Mouse (Mus musculus): ENCODE data around the gene Mroh3.

Gene Mroh3

DNA sequence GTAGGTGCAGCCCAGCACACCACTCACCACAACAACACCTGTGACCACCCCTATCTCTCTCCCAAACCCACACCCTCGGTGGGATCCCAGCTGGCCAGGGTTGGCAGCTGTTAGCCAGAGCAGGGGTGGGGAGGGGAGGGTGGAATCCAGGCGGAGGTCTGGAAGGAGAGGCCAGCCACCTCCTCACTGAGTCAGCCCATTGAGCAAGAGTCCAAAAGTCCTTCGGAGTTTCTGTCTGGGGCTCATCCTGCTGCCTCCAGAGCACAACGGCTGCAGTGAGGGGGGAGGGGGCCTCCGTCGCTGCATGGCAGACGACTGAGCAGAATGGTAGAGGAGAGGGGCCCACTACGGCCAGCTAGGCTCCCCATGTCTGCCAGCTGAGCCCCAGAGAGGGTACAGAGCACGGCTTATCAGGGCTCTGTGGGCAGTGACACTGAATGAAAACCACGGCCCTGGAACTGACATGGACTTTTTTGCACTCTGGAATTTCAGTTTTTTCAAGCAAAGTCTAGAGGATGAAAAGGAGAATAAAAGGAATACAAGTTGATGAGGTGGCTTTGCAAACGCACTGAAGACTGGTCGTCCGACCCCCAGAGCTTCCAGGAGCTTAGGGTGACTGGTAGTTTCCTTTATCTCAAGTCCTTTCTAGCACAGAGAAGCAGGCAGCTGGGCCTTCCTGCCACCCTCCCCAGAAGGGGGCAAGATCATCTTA lies 15.9 kb upstream of the Mroh3 start:
- in situ Hi-C loops (cut with MboI, MseI), result no loop called here

DNA sequence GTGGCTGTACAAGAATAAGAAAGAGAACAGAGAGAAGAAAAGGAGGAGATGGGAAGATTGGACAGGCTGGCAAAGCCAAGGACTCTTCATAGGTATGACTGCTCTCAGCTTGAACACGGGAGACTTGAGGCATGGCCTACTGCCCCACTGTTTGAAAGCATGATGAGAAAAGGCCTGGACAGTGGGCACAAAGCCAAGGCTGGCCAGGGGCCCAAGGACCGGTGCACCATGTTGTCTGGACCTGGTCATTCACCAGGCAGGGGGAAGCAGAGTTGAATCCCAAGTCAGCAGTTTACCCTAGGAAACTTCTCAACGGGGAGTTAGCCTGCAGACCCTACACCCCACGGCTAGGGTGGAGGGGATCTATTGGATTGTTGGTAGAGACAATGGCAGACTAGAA lies 15.2 kb upstream of the Mroh3 start:
- in situ Hi-C loops (cut with MboI, MseI), result no loop called here

DNA sequence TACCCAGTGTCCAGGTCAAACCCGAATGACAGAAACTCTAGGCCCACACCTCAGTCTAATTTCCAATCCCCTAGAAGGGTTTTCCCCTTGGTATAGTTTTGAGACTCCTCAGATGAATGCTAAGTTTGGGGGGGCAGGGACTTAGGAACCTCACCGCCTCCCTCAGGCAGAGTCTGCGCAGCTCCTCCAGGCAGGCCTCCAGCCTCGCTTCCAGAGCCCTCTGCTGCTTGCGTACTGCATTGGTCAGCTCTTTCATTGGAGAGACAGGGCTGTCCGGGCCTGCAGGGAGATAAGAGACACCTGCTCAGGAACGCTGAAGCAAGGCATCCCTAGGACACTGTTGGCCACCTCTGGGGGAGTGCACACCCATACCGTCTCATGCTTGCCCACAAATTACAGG lies 14.0 kb upstream of the Mroh3 start:
- in situ Hi-C loops (cut with MboI, MseI), result no loop called here

DNA sequence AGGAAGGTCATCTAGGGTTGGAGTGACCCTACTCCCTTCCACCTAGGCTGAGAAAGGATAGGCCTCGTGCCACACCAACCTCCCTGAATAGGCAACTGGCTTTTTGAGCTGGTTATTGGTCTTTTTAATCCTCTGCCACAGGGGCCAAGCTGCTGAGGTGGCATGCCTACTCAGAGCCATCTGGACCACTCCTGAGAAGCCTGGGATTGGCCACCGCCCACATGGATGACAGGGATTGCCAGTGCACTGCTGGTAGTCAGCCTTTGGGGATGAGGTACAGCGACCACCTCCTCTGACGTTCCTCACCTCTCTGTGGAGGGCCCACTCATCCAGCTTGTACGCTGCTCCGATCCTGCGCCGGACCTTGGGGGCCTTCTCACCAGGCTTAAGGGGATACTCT lies 13.2 kb upstream of the Mroh3 start:
- in situ Hi-C loops (cut with MboI, MseI), result no loop called here

DNA sequence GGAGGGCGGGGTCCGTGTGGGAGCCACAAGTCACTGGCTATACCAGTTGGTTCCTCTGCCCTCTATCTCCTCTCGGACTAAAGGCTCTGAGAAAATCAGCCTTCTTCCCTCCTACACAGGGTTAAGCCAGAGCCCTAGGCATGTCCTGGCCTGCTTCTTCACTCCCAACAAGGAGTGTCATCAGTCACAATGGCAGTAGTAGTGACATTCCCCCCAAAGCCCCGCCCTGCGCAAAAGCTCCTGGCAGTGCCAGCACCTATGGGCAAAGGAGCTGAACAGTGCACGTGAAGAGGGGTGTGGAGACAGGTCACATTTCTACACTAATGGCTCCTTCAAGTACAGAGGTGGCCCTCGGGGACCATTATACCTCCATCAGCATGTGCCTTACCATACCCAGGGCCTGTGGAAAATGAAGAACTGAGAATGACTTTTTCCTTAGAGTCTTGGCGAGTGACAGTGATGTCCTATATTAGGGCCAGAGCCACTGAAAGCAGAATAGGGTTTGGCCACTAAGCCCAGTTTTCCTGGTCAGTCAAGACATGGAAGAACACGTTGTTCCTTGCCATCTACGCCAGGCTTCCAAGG lies 11.2 kb upstream of the Mroh3 start:
- in situ Hi-C loops (cut with MboI, MseI), result no loop called here

DNA sequence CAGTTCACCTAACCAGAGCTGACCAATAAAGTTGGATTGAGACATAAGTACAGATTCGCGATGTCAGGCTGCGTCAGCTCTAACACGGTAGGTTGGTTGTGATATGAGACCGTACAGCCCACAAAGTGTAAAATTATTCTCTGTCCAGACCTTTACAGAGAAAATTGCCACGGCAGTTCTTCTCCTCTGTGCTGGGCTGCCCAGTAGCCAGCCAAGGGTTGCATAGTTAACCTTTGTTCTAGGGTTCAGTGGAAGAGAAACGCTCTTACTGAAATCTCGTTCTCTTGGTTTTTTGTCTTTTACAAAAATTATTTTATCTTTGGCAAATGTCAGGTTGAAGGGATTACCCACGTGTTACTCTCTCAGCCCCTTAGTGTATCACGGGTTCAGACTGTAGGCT lies 9.8 kb upstream of the Mroh3 start:
- in situ Hi-C loops (cut with MboI, MseI), result no loop called here

DNA sequence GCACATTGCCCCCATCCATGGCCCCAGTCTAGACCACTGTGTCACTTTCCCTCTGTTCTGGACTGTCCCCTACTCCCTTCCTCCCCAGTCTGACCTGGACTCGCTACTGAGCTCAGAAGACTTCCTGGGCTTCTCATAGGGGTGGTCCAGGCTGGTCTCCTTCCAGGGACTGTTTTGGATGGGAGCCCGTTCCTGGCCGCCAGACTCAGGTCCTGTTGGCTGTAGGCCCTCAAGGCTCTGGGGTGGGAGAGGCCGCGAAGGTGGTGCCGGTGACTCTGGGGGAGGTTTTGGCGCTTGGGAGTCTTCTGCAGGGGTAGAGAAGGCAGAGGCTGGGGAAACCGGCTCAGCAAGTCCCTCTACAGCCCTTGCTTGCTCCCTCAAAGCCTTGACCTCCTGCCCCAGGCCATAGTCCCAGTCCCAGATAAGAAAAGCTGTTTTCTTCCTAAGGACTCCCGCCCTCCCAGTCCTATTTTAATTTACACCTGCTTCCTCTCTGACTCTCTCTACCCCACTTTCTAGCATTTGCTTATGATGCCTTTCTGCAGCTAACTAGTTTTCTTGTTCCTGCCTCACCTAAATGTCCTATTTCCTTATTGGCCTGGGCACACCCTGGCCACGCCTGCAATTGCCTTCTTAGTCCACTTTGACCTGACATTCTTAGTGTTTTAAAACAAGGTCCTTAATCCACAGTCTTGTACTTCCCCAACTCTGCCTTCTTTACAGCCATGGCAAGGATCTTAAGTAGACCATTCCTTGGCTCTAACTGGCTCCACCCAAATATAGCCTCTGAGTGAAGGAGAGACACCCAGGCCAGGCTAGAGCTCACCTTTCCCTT lies 7.6 kb upstream of the Mroh3 start:
- in situ Hi-C loops (cut with MboI, MseI), result no loop called here

DNA sequence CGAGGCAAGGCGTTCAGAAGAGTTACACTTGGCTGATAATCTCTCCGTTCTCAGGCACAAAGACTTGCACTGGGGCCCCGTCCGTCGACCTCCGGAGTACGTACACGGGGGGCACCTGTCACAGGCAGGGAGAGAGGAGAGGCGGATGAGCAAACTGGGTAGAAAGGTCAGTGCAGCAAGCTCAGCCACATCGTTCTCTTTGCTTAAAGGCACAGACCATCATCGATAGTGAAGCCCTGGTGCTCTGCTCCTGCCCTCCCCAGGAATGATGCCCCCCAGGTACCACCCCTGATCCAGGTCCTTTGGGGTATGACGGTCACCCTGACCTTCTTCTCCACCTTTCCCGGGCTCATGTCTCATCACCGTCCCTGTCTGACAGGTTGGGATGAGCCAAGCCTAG lies 1.7 kb upstream of the Mroh3 start:
- in situ Hi-C loops (cut with MboI, MseI), result loop anchor here (5.0 kb wide), 1 partner anchor 42 kb away; no protein-coding TSS in a partner anchor

DNA sequence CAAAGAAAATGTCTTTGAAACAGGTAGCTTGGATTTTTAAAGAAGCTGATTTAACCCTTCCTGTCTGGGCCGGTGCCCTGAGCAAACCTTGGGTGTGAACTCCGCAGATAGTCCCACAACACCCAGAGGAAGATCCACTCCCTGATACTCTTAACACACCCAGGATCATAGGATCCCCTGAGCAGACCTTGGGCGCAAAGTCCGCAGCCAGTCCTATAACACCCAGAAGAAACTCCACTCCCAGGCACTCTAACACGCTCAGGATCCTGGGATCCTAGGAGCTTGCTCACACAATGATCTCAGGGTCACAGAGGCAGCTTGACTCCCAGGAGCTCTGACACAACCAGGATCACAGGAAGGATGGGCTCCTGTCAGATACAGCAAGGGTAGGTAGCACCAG lies 22.6 kb downstream of the Mroh3 start:
- in situ Hi-C loops (cut with MboI, MseI), result no loop called here

DNA sequence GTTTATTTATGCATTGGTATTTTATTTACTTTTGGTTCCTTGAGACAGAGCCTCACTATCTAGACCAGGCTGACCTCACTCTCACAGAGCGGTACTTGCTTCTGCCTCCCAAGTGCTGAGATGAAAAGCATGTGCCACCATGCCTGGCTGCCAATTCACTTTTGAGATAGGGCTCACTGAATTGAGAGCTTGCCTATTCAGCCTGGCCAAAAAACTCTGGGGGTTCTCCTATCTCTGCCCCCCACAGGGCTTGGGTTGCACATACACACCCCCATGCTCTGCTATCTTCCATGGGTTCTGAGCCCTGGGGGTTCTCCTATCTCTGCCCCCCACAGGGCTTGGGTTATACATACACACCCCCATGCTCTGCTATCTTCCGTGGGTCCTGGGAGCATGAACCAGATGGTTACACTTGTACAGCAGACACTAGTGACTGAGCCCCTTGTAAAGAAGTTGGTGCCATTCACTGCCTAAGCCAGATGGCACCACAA lies 33.1 kb downstream of the Mroh3 start:
- in situ Hi-C loops (cut with MboI, MseI), result no loop called here

DNA sequence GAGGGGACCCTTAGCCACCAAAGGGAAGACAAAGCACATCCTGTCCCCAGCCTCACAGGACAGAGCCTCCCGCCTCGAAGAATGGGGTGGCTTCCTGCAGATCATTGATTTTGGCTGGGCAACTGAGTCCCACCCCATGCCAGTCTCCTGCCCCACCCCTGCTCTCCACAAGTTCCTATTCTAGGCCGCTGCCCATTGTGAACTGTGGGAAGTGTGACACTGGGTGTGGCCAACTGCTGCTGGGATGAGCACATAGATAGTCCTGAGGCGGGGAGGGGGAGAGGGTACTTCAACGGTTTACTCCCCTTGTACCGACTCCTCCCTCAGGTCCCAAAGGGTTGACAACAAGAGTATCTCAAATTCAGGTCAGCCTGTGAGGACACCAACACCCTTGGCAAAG lies 33.9 kb downstream of the Mroh3 start:
- in situ Hi-C loops (cut with MboI, MseI), result no loop called here

DNA sequence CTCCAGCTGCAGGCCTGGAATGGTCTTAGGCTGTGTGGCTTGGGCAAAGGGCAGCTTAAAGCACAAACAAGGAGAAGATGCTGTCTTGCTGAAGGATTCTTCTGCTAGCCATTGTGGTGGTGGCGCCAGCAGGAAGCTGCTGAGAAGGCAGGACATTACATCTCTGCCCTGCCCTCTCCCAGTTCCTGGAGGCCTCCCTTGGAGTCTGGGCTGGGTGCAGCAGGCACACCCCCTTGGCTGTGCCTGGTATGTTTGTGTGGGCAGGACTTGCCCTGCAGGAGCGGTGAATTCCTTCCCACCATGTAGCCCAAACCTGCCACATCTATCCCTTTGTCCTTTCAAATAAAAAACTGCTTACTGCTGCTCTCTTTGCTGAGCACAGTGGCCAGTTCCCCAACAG lies 35.5 kb downstream of the Mroh3 start:
- in situ Hi-C loops (cut with MboI, MseI), result no loop called here

DNA sequence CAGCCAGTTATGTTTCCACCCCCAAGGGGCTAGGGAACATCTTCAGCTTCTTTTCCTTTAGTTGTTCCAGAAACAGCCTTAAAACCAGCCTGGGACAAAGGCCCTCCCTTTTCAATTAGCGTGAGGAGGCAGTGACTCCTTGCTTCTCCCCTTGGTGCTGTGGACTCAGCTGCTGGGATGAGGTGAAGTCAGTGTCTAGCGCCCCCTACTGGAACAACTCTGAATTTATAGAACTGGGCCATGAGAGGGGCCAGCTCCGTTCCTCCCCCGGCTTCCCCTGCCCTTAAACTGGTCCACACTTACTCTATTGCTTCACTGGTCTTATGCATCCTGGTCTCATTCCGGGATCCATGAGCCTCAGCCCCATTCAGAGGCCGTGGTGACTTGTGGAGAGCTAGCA lies 37.4 kb downstream of the Mroh3 start:
- in situ Hi-C loops (cut with MboI, MseI), result no loop called here

DNA sequence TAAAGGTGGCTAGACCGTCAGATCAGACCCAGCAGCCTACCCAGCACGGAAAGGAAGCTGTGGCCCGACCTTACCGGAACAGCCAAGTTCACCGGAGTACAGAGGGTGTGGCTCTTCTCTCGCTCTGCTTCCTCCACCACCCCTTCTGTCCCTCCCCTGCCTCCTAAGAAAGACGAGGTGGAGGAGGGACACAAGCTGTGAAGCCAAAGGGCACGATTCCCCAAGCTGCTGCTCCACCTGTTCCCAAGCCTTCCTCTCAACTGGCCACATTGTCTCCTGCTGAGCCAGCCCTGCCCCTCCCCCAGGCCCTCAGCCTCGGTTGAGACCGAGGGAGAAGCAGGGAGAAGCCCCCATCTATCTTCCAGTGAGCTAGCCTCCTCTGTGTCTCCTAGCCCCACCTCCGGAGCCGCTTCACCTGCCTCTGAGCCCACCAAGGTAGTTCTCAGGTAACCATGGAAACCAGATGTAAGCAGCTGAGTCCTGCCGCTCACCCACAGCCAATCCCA lies 38.5 kb downstream of the Mroh3 start:
- in situ Hi-C loops (cut with MboI, MseI), result loop anchor here (5.0 kb wide), 1 partner anchor 38 kb away; the partner anchor contains the start of gene Mroh3

DNA sequence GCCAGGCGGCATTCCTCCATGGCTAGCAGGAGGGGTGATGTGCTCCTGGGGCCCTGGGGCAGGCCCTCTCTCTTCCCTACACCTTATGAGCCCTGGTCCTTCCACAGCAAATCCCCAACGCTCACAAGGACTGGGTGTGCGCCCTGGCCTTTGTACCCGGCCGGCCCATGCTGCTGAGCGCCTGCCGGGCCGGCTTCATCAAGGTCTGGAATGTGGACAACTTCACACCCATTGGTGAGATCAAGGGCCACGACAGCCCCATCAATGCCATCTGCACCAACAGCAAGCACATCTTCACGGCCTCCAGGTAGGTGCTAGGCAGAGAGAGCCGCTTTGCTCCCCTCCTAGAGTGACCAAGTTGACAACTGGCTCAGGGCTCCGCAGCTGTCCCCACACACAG lies 39.9 kb downstream of the Mroh3 start:
- in situ Hi-C loops (cut with MboI, MseI), result loop anchor here (5.0 kb wide), 1 partner anchor 40 kb away; the partner anchor contains the start of gene Mroh3

DNA sequence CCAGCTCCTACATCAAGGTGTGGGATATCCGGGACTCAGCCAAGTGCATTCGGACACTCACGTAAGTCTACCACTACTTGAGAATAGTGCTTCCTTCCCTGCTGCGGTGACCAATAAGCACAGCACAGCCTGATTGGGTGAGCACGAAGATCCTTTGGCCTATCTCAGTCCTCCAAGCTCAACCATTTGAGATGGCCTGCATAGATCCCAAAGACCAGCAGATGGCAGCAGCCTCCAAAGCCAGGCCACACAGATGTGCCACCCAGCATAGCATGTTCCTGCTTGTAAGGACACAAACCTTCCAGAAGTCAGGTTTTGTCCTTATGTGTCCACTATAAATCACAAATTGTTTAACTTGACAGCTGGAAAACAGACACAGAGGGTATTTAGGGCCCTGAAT lies 42.5 kb downstream of the Mroh3 start:
- in situ Hi-C loops (cut with MboI, MseI), result loop anchor here (5.0 kb wide), 1 partner anchor 42 kb away; the partner anchor contains the start of gene Mroh3

DNA sequence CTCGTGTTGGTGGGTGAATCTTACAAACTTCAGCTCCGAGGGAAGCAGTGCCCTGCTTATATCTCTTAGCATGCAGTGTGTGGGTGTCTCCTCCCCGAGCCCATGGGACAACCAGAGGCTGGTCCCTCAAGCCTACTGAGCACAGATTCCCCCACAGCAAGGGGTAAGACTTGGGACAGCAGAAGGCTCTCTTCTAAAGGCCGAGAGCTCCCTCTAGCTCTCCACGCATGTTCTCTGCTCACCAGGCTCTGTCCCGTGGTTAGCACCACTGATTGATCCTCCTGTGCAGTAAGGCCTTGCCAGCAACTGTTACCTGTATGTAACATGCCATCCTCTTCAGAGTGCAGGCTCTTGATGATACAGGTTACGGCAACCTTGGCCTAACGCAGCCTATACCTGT lies 45.0 kb downstream of the Mroh3 start:
- in situ Hi-C loops (cut with MboI, MseI), result loop anchor here (5.0 kb wide), 1 partner anchor 285 kb away; no protein-coding TSS in a partner anchor

DNA sequence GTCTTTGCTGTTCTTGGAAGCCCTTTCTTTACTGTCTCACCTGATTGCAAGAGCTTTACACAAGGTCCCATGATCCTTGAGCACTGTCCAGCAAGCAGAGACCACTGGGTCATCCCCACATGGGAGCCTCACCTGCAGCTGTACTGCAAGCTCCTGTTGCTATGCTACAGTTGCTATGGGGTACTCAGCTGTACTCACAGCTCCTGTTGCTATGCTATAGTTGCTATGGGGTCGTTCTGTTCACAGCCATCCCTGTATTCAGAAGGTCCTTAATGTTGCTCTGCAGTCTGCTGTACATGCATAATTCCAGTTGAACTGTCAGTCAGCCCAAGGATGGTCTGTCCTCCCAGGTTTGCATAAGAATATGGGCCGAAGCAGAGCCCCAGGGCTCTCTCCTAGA lies 47.2 kb downstream of the Mroh3 start:
- in situ Hi-C loops (cut with MboI, MseI), result loop anchor here (5.0 kb wide), 1 partner anchor 287 kb away; no protein-coding TSS in a partner anchor

DNA sequence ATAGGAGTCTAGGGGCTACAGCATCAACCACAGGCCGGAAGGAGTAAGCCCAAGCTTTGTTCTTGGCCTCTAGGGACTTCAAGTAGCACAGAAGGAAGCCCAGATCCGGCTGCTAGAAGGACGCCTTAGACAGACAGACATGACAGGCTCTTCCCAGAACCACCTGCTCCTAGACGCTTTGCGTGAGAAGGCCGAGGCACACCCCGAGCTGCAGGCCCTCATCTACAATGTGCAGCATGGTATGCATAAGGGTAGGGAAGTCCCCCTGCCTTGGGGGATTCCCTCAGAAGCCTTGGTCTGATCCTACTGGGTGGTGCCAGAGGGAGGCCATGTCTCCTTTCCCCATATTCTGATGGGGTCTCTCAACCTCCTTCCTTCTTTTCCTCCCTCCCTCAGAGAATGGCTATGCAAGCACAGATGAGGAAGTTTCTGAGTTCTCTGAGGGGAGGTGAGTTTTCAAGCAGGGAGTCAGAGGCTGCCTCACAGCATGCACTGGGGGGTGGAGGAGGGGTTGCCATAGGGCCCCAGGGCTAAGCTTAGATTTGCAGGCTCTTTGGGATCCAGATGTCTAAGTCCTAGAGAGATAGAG lies 51.2 kb downstream of the Mroh3 start:
- in situ Hi-C loops (cut with MboI, MseI), result no loop called here

DNA sequence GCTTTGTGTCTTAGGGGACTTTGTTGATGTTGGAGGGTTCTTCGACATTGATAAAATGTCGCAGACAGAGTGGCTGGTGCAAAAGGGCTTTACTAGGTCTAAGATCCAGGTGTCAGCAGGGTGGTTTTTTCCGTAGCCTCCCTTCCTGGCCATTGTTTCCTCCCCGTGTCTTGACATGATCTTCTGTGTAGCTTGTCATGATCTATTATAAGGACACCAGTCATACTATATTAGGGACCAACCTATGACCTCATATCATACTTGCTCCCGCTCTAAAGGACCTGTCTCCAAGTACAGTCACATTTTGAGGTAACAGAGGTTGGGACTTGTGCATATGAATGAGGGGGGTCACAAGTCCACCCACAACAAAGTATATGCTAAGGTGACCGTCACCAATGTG lies 51.7 kb downstream of the Mroh3 start:
- in situ Hi-C loops (cut with MboI, MseI), result no loop called here

DNA sequence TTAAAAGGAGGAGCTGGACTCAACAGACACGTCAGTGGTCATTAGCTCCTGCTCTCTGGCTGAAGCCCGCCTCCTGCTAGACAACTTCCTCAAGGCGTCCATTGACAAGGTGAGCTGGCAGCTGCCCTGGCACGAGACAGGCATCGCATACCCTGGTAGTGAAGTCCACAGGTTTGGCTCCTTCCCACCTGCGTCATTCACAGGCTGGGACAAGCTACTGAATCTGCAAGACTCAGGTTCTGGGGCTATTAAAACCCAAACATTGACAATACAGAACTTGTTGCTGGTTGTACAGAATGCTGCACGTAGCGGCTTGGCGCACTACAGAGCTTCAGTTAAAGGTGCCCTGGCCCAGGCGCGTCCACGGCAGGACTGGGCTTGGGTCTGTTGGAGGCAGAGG lies 52.3 kb downstream of the Mroh3 start:
- in situ Hi-C loops (cut with MboI, MseI), result no loop called here

DNA sequence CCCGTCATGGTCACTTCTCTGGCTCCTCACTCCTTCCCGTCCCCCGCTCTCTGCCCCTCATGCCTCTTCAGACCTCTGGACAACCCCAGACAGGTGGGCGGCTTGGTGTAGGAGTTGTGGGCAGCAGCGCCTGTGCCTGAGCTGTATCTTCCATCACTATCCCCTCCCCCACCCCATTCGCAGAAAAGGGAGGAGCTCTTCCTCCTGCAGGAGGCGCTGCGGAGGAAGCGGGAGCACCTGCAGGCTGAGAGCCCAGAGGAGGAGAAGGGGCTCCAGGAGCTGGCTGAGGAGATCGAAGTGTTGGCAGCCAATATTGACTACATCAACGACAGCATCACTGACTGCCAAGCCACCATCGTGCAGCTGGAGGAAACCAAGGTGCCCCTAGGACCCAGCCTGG lies 52.8 kb downstream of the Mroh3 start:
- in situ Hi-C loops (cut with MboI, MseI), result no loop called here
